Mouse (Mus musculus) liver, embryonic 14.5 days (tissue): ENCODE measurements around the gene Galnt16. TPM values are rescaled to one million over a fixed set of nuclear protein-coding genes. Genes with fewer than 3 reads are reported as not detected.
A peak's percentile ranks its signal among the peaks of the same experiment; 100 is the strongest.

ENCODE experiments used
- ATAC-seq: fragments of 200-750 bp; cut with Nextera tagmentation; 2 replicates; pipeline ENCODE4 v1.8.0; 2017; ENCODE audit warnings: moderate number of reproducible peaks, mild to moderate bottlenecking, moderate library complexity; ENCODE audit not compliant: insufficient read depth
- DNase-seq, 3 experiments: peaks; one replicate each; pipeline ENCODE4 v3.0.0-alpha.2; 2012 to 2013; ENCODE audit warnings: low read depth in 3 of 3, low spot score in 3 of 3
- H3K27ac ChIP-seq: fragments of 300-500 bp; sonication (generic); 2 replicates; pipeline ENCODE4 v1.5.1; 2014; ENCODE audit warnings: moderate library complexity, mild to moderate bottlenecking, control low read depth, inconsistent platforms
- H3K27me3 ChIP-seq: fragments of 300-500 bp; sonication (generic); 2 replicates; pipeline ENCODE4 v1.6.1; 2014; ENCODE audit warnings: mild to moderate bottlenecking, low read length, moderate library complexity; ENCODE audit not compliant: control insufficient read depth, insufficient read depth
- H3K36me3 ChIP-seq: fragments of 300-500 bp; sonication (generic); replicated peaks from 2 replicates; pipeline ENCODE4 v1.6.1; 2014; ENCODE audit warnings: low read depth; ENCODE audit not compliant: control insufficient read depth, insufficient read depth
- H3K4me1 ChIP-seq, 2 experiments: fragments of 200-500 bp in 1 of 2; fragments of 300-500 bp in 1 of 2; sonication (generic) in 1 of 2; replicated peaks; 2 replicates each; pipeline ENCODE4 v1.6.1; 2012 to 2014; ENCODE audit warnings: antibody characterized with exemption in 1 of 2, inconsistent platforms in 1 of 2, low read length in 1 of 2; ENCODE audit not compliant: control insufficient read depth in 2 of 2, insufficient read depth in 2 of 2
- H3K4me2 ChIP-seq: fragments of 300-500 bp; sonication (generic); 2 replicates; pipeline ENCODE4 v1.6.1; 2014; ENCODE audit warnings: low read depth, mild to moderate bottlenecking, control low read depth, moderate library complexity
- H3K4me3 ChIP-seq, 2 experiments: fragments of 200-500 bp in 1 of 2; fragments of 300-500 bp in 1 of 2; sonication (generic) in 1 of 2; 2 replicates each; pipeline ENCODE4 v1.5.1; 2012 to 2014; ENCODE audit warnings: low read depth in 2 of 2, low read length in 2 of 2, mild to moderate bottlenecking in 2 of 2, control low read depth in 1 of 2, inconsistent platforms in 1 of 2, moderate library complexity in 1 of 2; ENCODE audit not compliant: insufficient read depth in 1 of 2
- H3K9ac ChIP-seq: fragments of 300-500 bp; sonication (generic); replicated peaks from 2 replicates; pipeline ENCODE4 v1.6.1; 2014; ENCODE audit warnings: mild to moderate bottlenecking, control low read depth, moderate library complexity
- H3K9me3 ChIP-seq: fragments of 300-500 bp; sonication (generic); 2 replicates; pipeline ENCODE4 v1.6.1; 2016; ENCODE audit warnings: low read length, mixed read lengths; ENCODE audit not compliant: control insufficient read depth
- CTCF ChIP-seq: IDR thresholded peaks from 2 replicates; pipeline ENCODE4 v1.5.1; 2016; ENCODE audit warnings: antibody characterized with exemption, low read depth, control low read depth
- EP300 ChIP-seq: IDR thresholded peaks from 2 replicates; pipeline ENCODE4 v1.6.1; 2016; ENCODE audit warnings: antibody characterized with exemption, low read depth
- WGBS: fragments of 180-500 bp; shearing (Covaris S2); extraction: QIAGEN DNeasy Blood & Tissue Kit; methylation state at CpG from one replicate; pipeline ENCODE4 v1.1.7; 2014; ENCODE audit not compliant: insufficient replicate concordance; 5-methylcytosine and 5-hydroxymethylcytosine counted together
- polyA plus RNA-seq, 2 experiments: library from polyadenylated mRNA; depleted of rRNA in 1 of 2; stranded (reverse) in 1 of 2; unstranded in 1 of 2; fragments of >200 nt; fragmentation: Nextera tagmentation in 1 of 2; extraction: Ambion mirVana in 1 of 2; gene quantifications; 2 replicates each; pipeline versions ENCODE4 v1.2.1 to v1.2.3; 2012 to 2014

Gene Galnt16
- polyA plus RNA-seq, 2 experiments: 0.04 to 0.07 TPM

GRCm38 (mm10) chr12:80504718-80505117, 13.4 kb upstream of the Galnt16 start:
- WGBS: 51% methylated on average over 5 of the region's 5 CpGs
- TF ChIP-seq CTCF: no peak
- no peak for TF ChIP-seq EP300
- no peak overlapping the region for H3K4me2 ChIP-seq
- ATAC-seq (no peak), DNase-seq (no peak)
- H3K9ac ChIP-seq: no peak overlapping the region
- no peak overlapping the region for H3K27ac ChIP-seq
- no peaks in the 10 kb centered on the region for H3K9me3 ChIP-seq
- H3K27me3 ChIP-seq: no peaks in the 10 kb centered on the region
- no peak overlapping the region for H3K4me3 ChIP-seq
- H3K4me1 ChIP-seq: no peaks in the 10 kb centered on the region
- H3K36me3 ChIP-seq: no peaks in the 10 kb centered on the region

DNA sequence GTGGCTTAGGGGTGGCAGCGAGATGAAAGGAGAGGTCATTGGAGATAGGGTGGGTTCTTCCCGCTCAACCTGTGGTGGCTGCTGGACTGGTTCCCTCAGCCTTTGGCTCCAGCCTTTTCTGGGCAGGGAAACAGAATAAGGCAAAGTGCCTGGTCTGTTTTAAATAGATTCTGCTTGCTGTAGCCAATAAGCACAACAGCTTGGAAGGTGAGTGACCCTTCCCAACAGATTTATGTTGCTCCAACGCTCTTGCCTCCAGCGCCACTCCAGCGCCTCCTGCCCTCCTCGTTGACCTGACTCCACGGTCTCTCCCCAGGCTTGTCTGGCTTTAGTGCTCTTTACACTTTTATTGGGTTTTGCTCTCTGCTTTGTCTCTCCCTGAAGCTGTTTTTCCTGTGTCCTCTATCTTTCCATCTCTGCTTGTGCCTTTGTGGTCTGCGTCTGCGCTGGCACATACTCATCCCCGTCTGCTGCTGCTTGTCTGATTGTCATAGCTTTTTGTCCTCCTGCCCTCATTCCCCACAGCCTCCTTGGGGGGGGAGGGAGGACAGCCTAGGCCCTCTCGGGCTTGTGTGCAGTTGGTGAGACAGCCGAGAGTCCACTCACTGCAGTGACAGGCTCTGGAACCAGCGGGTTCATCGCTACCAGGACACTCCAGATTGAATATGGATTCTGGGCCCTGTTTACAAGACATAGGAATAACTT, 10.9 kb upstream of the Galnt16 start:
- Histone ChIP-seq H3K9ac (no peak overlapping the region), H3K9me3 (no peaks in the 10 kb centered on the region), H3K4me2 (no peak overlapping the region), H3K27me3 (no peaks in the 10 kb centered on the region), H3K27ac (no peak overlapping the region), H3K4me1 (no peaks in the 10 kb centered on the region), H3K4me3 (no peak overlapping the region), H3K36me3 (no peaks in the 10 kb centered on the region)
- TF ChIP-seq EP300 (no peak), CTCF (no peak)
- ATAC-seq: no peak
- DNase-seq: no peak
- WGBS: 40% methylated on average over 14 of the region's 14 CpGs

- 2% methylated on average over 25 of the region's 25 CpGs for WGBS
- H3K9ac ChIP-seq: no peak overlapping the region
Observed at GRCm38 (mm10) chr12:80518393-80518756, 298 bp downstream of the Galnt16 start.

DNA sequence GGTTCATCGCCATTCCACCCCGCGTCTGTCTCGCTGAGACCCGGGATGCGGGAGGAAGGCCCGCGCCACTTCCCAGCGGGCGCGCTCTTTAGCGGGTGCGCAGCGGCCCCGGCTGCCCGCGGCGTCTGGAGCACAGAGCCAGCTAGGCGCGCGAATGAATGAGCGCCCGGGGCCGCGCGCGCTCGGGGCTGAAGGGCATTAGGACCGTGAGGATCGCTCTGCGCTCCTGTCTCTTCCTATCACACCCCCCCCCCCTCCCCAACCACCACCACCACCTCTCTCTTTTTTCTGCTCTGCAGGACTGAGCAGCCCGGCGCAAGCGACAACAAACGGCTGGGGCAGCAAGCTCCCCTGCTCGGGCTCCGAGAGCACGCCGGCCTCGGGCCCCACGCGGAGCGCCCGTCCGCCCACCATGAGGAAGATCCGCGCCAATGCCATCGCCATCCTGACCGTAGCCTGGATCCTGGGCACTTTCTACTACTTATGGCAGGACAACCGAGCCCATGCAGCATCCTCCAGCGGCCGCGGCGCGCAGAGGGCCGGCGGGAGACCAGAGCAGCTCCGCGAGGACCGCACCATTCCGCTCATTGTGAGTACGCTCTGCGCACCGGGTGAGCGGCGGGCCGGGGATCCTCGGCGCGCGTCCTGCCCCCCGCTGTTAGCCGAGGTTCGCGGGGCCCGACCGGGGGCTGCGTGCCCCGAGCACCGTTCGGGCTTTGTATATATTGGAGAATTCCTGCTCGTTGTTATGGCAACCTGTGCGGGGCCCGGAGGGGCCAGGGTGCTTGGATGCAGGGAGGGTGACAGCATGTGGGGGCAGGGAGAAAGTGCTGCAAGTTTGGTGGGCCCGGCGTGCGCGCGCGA, 912 bp downstream of the Galnt16 start:
- H3K27me3 ChIP-seq: peaks cover 55% of the 10 kb centered on the region
- WGBS: 1% methylated on average over 87 of the region's 90 CpGs
- H3K4me3 ChIP-seq: peak overlapping the region; percentile 25 to 32; a peak in 3 of 4 replicates
- no peaks in the 10 kb centered on the region for H3K36me3 ChIP-seq
- no peak overlapping the region for H3K9ac ChIP-seq
- ATAC-seq: no peak
- TF ChIP-seq EP300: no peak
- no peak for TF ChIP-seq CTCF
- no peak for DNase-seq
- H3K4me1 ChIP-seq: no peaks in the 10 kb centered on the region
- H3K27ac ChIP-seq: no peak overlapping the region
- peak overlapping the region; percentile 51 for H3K4me2 ChIP-seq
- H3K9me3 ChIP-seq: no peaks in the 10 kb centered on the region

More at GRCm38 (mm10) chr12:80518393-80518756, 298 bp downstream of the Galnt16 start:
- H3K27ac ChIP-seq: no peak overlapping the region
- peak overlapping the region; percentile 12 to 32; a peak in 2 of 4 replicates for H3K4me3 ChIP-seq
- ATAC-seq (no peak), DNase-seq (no peak)
- H3K36me3 ChIP-seq: no peaks in the 10 kb centered on the region
- H3K27me3 ChIP-seq: peaks cover 54% of the 10 kb centered on the region
- H3K4me2 ChIP-seq: peak overlapping the region; percentile 51
- TF ChIP-seq CTCF: no peak
- TF ChIP-seq EP300: no peak
- no peaks in the 10 kb centered on the region for H3K4me1 ChIP-seq
- no peaks in the 10 kb centered on the region for H3K9me3 ChIP-seq

DNA sequence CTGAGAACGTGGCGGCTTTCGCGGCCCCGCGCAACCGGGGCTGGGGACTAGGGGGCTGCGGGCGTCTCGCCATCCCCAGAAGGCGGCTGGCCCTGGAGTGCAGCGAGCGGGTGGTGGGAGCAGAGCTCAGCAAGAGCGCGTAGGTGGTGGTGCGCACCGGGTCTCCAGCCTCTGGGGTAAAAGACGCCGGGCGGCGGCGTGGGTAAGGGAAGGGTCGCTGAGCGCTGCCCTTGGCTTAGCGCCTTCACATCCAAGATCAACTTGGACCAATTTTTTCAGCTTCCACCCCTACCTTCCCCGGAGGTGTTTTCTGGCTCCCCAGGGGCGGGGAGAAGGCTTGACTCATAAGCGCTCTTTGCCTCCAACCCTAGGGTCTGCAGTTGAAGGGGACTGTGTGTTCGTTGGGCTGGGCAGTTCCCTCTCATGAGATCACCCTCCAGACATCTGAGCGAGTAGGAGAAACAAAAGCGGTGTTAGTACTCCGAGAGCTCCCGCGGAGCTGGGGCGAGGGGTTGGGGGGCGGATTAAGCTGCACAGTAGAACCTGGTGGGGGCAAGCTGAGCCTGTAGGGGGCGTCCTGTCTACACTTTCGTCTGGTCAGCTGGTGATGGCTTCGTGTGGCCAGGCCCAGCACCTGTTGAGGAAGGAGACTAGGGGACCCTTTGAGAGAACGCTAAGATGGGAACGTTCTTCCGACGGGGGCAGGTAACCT, 1.7 kb downstream of the Galnt16 start:
- peak overlapping the region; percentile 24 to 32; a peak in 2 of 4 replicates for H3K4me3 ChIP-seq
- H3K9ac ChIP-seq: no peak overlapping the region

More for the DNA sequence above, 1.7 kb downstream of the Galnt16 start:
- Histone ChIP-seq H3K36me3 (no peaks in the 10 kb centered on the region), H3K4me2 (peak overlapping the region; percentile 51), H3K4me1 (no peaks in the 10 kb centered on the region), H3K27ac (no peak overlapping the region), H3K27me3 (peaks cover 58% of the 10 kb centered on the region), H3K9me3 (no peaks in the 10 kb centered on the region)
- TF ChIP-seq EP300: no peak
- no peak for TF ChIP-seq CTCF
- WGBS: 4% methylated on average over 43 of the region's 43 CpGs
- no peak for ATAC-seq
- no peak for DNase-seq
